Mouse (Mus musculus): ENCODE measurements around the gene Prdx5. TPM values are rescaled to one million over a fixed set of nuclear protein-coding genes. Genes with fewer than 3 reads are reported as not detected.

Prdx5 gene
- total RNA-seq, 2 experiments from 2014 or later, result 419 to 522 TPM

DNA sequence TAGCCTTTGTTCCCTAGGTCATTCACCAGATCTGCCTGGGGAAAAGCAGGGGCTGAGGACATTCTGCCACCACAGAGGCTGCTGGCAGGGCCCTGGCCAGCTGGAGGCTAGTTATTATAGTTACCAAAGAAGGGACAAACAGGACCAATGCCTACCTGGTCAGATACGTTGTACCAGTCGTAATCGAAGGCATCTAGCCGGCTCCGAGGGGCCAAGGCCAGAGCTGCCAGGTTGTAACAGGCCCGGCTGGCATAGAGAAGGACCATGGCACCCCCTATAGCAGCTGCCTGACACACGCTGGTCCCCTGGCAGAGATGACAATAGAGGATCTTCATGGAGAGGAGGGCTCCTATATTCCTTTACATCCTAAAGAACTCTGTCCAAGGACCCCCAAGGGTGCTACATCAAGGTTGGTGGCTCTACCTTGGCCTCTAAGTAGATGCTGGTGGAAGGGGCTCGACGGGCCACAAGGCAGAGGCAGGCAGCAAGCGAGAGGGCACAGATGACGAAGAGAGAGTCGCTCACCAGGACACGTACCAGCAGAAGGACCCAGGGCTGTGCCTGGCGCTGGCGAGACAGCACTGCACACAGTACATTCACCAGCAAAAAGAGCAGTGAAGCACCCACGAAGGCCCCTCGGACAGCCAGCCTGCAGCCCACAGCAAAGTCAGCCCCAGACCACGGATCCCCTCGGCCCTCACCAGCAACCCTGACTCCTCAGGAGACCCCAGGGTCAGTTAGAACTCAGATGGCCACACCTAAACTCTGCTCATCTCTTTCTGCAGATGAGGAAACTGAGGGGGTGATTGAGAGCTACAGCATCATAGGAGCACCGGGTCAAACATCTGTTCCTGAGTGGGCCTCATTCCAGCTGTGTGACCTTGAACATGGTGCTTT, 29.4 kb upstream of the Prdx5 start:
- no peak for ATAC-seq (replicated peaks; ENCODE audit: poor library complexity, severe bottlenecking)

DNA sequence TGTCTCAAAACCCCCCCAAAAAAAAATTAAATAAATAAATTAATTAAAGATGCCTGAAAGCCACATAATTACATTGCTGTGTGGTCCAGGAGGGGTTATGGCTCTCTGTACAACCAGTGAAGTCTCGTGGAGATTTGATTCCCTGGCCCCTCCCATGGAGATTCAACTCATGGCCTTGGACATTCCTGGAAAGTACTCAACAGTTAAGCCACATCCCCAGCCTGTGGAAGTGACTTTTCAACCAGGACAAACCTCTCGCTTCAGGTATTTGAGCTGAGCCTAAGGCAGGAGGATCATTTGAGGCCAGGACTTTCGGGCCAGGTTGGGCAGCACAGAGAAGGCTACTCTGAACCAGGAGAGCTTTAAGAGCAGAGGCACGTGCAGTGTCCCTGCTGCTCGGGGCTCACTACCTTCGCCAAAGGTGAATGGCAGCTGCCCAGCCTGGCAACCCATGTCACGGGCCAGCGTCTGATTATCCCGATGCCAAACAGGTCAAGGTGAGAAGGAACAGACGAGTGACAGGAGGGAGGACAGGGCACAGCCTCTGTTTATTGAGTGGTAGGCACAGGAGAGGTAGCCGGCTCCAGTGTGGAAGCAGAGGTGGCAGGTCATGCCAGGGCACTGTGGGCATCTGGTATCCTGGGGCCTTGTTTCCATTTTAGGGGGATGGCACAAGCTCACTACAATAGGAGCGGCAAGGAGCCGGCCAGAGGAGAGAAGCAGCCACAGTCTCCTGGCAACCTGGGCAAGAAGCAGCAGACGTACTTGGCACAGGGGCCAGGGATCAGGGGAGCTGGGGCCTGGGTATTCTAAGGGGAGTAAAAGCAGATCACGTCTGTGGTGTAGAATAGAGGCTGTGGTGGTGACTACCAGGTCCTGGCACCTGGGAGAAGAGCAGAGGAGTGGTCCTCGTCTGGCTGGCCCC, 27.9 kb upstream of the Prdx5 start:
- no peak for ATAC-seq (replicated peaks; ENCODE audit: poor library complexity, severe bottlenecking)

DNA sequence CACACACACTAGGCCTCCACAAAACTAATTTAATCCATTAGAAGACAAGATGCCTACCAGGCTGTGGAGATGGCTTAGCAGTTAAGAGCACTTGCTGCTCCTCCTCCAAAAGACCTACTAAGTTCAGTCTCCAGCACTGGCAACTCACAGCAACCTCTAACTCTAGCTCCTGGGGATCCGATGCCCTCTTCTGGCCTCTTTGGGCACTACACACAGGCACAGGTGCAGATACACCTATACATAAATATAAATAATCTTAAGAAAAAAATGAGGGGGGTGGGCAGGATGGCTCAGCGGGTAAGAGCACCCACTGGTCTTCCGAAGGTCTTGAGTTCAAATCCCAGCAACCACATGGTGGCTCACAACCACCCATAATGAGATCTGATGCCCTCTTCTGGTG, 26.4 kb upstream of the Prdx5 start:
- no peak for ATAC-seq (replicated peaks; ENCODE audit: poor library complexity, severe bottlenecking)

DNA sequence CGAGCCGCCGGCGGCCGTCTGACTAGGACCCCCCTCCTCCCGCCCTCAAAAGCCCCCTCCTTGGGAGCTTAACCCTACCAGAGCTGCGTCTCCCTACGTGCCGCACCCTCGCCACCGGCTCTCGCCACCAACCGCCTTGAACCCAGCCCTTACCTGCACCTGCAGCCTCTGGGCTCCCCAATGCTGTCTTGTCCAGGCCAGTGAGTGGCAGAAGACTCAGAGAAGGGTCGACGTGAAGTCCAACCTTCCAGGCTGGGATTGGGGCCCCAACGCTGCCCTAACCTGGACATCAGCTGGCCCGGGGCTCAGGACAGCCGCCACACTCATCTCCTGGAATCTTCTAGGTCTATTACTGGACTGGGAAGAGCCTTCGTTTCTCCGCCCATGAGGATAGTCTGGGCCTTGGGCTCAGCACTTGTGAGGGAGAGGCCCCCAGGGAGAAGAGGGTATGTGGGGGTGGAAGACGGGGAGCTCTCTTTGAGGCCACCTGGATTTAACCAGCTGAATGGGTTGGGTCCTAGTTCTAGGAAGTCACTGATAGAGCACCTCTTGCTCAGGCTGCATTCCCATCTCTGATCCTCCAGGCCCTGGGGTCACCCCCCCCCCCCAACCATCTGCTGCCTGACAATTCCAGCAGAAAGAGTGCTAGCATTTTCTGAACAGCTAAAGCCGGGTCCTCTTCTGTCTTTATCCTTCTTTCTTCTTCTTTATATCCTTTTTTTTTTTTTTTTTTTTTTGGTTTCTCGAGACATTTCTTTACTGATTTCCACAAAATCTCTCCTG, 24.5 kb upstream of the Prdx5 start, which contains the start of gene Kcnk4:
TSS of gene Kcnk4 (minus strand) at position 321 of the 783 bp plus-strand sequence.
- ATAC-seq (replicated peaks; ENCODE audit: poor library complexity, severe bottlenecking), result no peak

DNA sequence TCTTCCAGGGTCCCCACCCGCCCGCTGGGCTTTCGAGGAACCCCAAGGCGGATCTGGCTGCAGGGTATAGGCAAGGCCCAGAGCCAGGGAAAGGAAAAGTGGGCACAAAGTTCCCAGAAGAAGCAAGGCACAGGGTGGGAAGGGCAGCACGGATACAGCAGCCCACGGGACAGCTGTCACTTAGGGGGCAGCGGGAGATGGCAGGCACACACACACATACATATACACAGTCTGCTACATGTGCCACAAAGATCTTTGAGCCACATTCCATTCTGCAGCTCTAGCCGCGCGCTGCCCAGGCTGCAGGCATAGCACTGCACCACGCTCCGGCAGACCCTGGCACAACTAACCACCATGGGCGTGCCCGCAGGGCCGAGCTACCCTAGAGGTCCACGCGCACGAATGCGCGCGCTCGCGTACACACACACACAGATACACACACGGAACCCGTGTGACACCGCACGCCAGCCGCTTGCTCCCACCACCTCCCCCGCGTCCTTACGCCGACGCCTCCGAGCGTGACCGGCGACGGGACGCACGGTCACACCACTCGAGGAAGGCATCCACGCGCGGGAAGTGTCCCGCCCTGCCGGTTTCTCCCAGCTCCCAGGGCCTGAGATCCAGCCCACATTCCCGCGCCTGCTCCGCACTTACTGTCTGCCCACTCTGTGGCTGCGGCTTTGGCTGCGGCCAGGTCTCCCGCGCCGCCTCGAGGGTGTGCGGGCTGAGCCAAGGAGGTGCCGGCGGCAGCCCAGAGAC, 23.7 kb upstream of the Prdx5 start:
- ATAC-seq (replicated peaks; ENCODE audit: poor library complexity, severe bottlenecking), result peak; percentile 62

DNA sequence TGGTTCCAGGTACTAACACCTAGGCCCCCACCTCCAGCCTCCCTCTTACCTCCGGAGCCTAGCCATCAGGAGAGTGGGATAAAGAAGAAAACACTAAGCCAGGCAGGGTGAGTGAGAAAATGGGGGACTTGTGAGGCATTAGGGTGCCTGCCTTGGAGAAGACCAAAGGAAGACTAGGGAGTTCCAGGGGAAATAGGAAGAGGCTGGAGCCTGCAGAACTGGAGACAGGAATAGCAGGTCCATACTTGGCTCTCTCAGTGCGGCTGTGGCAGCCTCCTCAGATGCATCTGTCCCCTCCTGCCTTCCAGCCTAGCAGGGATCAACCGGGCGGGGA, 23.2 kb upstream of the Prdx5 start:
- no peak for ATAC-seq (replicated peaks; ENCODE audit: poor library complexity, severe bottlenecking)

DNA sequence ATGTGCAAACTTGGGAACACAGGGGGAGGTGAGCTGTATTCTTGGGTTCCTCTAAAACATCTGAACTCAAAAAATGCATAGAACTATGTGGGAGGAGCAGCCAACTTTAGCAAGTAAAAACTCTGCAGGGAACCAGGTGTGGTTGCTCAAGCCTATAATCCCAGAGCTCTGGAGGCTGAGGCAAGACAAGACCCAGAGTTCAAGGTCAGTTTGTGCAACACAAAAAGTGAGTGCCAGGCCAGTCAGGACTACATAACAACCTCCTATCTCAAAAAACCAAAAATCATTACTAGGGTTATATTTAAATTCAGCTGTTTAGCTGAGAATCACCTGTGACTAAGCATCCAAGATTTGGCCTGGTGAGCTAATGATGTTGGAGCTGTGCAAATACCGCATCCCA, 22.1 kb upstream of the Prdx5 start:
- no peak for ATAC-seq (replicated peaks; ENCODE audit: poor library complexity, severe bottlenecking)

DNA sequence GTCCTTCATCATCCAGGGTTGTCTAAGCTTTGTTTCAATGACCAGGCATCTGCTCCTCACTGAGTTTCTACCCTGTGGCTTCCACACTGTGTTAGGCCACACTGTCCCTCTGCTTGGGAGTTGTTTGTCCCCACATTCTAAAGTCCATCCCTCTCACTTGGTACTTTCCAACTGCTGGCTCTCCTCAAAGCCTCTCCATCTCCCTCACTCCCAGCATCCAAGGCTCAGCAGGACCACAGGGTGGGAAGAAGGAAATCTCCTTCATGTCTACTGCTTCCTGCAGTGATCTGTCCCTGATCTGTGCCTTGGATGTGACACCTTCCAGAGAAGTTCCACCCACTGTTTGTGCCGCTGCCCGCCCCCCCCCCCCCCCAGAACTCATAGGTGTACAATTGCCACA, 21.1 kb upstream of the Prdx5 start:
- ATAC-seq (replicated peaks; ENCODE audit: poor library complexity, severe bottlenecking), result no peak

DNA sequence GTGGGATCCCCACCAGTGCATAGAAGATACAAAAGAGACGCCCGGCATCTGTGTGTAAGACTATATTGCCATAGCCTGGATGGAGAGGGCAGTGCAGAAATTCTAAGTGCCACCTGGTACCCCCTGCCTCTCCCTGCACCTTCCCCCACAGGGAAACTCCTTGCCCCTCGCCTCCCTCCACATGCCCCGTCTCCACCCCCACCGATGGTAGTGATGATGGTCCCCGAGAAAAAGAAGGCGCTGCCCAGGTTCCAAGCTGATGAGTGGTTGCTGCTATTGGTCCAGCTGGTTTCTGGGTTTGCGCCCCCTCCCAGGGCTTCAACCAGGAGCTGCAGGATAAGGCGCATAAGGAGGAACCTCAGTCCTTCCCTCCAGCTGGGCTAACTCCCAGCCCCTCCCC, 18.2 kb upstream of the Prdx5 start:
- no peak for ATAC-seq (replicated peaks; ENCODE audit: poor library complexity, severe bottlenecking)

DNA sequence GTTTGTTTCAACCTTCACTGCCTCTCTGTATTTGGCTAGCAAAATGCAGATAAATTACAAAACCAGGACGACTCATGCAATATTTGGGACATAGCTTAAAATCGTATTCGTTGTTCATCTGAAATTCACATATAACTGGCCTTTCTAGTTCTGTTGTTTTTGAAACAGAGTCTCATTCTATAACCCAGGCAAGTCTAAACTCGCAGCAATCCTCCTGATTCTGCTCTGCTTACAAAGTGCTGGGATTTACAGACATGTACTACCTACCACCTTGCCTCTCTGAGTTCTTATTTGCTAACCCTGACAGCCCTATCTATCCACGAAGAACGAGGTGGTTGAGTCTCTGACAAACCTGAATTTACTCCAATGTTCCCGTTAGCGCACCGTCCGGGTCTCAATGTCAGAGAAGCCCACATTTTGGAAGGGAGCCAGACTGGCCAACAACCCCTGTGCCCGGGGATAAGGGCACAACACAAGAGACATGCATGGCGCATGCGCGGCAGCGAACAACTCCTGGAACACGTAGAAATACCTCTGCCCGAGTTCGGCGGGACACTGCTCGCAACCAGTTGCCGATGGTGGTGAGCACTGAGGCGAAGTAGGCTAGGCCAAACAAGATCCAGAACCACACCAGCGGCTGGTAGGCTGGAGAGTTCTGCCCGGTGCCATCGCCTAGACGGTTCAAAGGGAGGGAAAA, 16.8 kb upstream of the Prdx5 start:
- ATAC-seq (replicated peaks; ENCODE audit: poor library complexity, severe bottlenecking), result no peak

DNA sequence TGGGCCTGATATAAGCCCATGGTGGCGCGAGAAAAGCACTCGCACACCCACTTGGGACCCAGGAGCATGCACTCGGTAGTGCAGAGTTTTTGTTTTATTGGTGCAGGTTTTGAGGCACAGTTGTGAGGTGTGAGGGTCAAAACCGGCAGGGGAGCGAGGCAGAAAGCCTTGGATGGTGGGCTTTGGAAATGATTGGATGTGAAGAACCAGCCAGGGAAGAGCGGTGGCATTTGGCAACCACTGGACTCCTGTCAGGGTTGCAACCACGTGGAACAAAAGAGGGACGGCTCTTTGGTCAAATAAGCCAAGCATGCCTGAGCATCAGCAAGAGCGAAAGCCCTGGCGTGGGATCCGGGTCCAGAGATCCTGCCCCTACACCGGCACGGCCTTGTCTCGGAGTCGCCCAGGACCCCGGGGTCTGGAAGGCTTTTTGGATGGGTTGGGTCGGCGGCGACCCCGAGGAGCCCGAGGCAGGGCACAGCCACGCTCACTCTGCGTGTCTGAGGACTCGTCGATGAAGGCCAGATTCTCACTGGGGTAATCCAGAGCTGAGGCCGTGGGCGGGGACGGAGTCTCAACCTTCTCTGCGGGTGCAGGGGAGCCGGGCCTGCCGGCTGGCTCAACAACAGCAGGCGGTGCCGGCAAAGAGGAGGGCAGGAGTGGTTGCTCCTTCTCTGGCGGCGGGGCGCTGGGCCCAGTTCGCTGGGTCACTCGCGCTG, 15.9 kb upstream of the Prdx5 start:
- no peak for ATAC-seq (replicated peaks; ENCODE audit: poor library complexity, severe bottlenecking)

DNA sequence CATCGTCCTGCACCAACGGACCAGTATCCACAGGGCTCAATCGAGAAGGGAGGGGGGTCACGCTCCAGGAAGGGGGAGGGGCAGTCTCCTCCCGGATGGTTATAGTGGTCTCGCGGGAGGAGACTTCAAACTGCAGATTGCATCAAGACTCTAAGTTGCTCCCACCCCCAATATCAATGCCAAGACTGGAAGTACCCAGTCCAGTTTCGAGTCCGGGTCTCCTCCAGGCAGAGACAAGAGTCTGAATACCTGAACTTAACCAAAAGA, 15.3 kb upstream of the Prdx5 start, which contains the start of gene Catsperz:
TSS of gene Catsperz (minus strand) at position 74 of the 267 bp plus-strand sequence.
- ATAC-seq (replicated peaks; ENCODE audit: poor library complexity, severe bottlenecking), result no peak

DNA sequence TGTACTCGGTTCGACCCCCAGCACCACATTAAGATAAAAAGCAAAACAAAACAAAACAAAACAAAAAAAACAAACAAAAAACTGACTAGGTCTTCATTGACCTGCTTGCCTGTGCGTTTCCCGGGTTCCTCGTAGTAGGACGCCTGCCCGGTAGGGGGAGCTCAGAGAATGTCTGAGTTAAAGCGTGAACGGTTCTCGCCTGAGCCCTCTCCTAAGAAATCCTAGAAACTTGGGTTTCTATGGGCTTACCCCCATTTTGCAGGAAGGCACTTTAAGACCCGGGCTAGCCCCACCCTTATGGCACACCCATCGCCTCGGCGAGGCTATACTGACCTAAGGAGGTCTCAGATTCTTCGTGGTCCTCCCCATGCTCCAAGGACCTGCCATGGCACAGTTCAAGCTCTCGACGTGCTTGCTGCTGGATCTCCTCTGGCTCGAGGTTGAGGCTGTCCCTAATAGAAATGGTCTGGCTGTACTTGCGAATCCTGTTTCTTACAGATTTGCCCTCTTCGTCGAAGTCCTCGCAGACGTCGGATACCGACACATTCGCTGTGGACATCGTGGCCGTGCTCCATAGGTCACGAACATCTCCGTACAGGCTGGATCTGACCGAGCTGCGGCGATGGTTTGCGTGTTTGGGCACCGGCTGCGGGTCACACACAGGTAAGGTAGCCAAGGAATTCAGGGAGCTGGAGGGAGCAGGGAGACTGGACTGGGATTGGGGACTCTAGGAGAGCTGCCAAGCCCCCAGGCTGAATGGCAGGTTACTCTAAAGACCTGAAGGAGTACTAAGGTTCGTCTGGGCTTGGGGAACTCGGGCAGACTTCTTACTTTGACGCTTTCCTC, 14.8 kb upstream of the Prdx5 start:
- no peak for ATAC-seq (replicated peaks; ENCODE audit: poor library complexity, severe bottlenecking)

DNA sequence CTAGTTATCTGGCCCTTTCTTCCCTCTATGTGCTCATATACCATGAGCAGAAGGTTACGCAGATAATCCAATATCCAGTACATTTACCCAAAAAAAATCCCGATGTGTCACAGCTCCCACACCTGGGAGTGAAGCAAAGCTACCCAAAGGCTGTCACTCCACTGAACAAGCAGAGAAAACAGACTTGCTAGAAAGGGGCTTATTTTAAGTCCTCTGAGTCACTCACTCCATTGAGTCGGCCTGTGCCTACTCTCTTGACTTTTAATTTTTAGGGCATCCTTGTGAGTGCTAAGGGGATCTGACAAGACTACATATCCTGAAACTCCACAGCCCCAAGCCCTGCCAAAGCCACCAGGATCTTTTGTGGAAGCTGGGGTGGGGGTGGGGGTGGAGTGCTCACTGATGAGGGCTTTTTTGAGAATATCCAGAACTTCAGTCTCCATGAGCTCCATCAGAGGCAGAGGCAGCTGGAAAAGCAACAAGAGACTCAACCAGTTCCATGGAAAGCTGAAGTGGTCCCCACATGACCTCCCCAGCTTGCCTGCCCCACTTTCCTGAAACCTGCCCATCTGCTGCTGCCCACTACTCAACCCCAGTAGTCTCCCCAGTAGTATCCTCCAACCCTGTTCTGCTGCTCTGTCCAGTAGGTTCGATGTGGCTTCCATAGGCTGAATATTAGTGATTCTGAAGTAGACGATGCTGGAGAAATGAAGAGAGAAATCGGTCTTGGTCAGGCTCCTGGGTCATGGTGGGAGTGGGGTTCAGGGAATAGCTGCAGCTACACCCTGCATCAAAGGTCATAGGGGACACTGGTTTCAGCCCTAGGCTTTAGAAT, 13.2 kb upstream of the Prdx5 start:
- ATAC-seq (replicated peaks; ENCODE audit: poor library complexity, severe bottlenecking), result no peak

DNA sequence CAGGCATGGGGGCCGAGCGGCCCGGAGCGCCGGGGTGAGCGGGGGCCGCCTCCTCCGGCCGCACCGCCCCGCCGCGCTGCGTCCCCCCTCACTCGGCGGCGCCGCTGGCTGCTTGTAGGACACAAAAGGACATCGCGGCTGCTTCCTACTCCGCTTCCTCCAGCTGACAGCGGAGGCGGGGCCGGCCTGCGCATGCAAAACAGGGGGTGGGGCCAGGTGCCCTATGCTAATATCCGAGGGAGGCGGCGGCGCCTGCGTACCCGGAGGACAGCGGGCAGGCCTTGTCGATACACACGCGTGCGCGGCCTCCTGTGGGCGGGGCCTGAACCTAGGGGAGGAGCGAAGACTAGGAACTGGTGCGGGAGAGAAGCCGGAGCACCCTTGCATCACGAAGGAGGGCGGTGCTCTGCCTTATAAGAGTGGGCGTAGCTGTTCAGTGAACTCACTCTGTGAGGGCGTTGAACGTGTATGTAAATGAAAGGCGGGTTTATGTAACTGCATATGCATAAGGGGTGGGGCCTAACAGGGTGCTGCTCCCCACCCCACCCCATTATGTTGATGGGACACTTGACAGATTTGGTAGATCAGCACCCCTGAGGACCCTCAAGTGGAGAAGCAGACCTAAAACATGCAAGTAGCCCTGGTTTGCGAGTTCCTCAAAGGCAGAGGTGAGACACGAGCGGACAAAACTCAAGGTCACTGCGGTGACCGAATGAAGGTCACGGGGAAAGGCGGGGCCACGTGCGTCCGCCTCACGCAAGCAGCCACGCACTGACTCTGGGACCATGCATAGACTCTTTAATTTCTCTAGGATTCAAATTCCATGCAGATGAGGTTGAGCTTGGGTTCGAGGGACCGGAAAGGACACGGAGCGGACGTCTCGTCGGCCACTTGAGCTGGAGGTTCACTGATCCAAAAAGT, 12.0 kb upstream of the Prdx5 start, which contains the start of gene Esrra:
TSS of gene Esrra (minus strand) at position 167 of the 921 bp plus-strand sequence.
- peak; percentile 87 for ATAC-seq (replicated peaks; ENCODE audit: poor library complexity, severe bottlenecking)
